Mouse (Mus musculus) embryonic facial prominence, embryonic 11.5 days (tissue): ENCODE data around the gene Cnnm1. TPM values are rescaled to one million over a fixed set of nuclear protein-coding genes. Genes with fewer than 3 reads are reported as not detected.

Experiments used
- ATAC-seq: fragments of 200-750 bp; cut with Nextera tagmentation; replicated peaks from 2 replicates; pipeline ENCODE4 v1.8.0; 2017; ENCODE audit warnings: low read depth; ENCODE audit not compliant: insufficient number of reproducible peaks, low FRiP score, low TSS enrichment
- DNase-seq: peaks from one replicate; pipeline ENCODE4 v3.0.0-alpha.2; 2015; ENCODE audit warnings: low spot score
- H3K27ac ChIP-seq: fragments of 300-500 bp; sonication (generic); replicated peaks from 2 replicates; pipeline ENCODE4 v1.5.1; 2014; ENCODE audit warnings: mild to moderate bottlenecking, low read depth, low read length, control low read depth
- H3K27me3 ChIP-seq: fragments of 300-500 bp; sonication (generic); 2 replicates; pipeline ENCODE4 v1.6.1; 2014; ENCODE audit warnings: mild to moderate bottlenecking, low read length, moderate library complexity, mixed read lengths; ENCODE audit not compliant: control insufficient read depth, insufficient read depth
- H3K36me3 ChIP-seq: fragments of 300-500 bp; sonication (generic); replicated peaks from 2 replicates; pipeline ENCODE4 v1.6.1; 2014; ENCODE audit warnings: low read depth, mild to moderate bottlenecking, low read length, moderate library complexity, mixed read lengths; ENCODE audit not compliant: control insufficient read depth, insufficient read depth
- H3K4me1 ChIP-seq: fragments of 300-500 bp; sonication (generic); 2 replicates; pipeline ENCODE4 v1.6.1; 2014; ENCODE audit warnings: low read length, mixed read lengths; ENCODE audit not compliant: control insufficient read depth, insufficient read depth
- H3K4me2 ChIP-seq: fragments of 300-500 bp; sonication (generic); 2 replicates; pipeline ENCODE4 v1.6.1; 2014; ENCODE audit warnings: low read depth, mild to moderate bottlenecking, control low read depth, low read length, moderate library complexity
- H3K4me3 ChIP-seq: fragments of 300-500 bp; sonication (generic); 2 replicates; pipeline ENCODE4 v1.5.1; 2014; ENCODE audit warnings: low read depth, low read length, control low read depth
- H3K9ac ChIP-seq: fragments of 300-500 bp; sonication (generic); replicated peaks from 2 replicates; pipeline ENCODE4 v1.6.1; 2014; ENCODE audit warnings: mild to moderate bottlenecking, control low read depth, low read length
- H3K9me3 ChIP-seq: fragments of 300-500 bp; sonication (generic); replicated peaks from 2 replicates; pipeline ENCODE4 v1.6.1; 2016; ENCODE audit warnings: mild to moderate bottlenecking, low read length, inconsistent platforms, mixed read lengths; ENCODE audit not compliant: control insufficient read depth
- WGBS: fragments of 180-500 bp; shearing (Covaris S2); extraction: QIAGEN DNeasy Blood & Tissue Kit; methylation state at CpG from one replicate; pipeline ENCODE4 v1.1.7; 2014; 5-methylcytosine and 5-hydroxymethylcytosine counted together
- polyA plus RNA-seq: library from polyadenylated mRNA; unstranded; fragments of >200 nt; fragmentation: Nextera tagmentation; extraction: Ambion mirVana; gene quantifications from 2 replicates; pipeline ENCODE4 v1.2.1, GENCODE M21; 2014

Gene Cnnm1
- polyA plus RNA-seq, 1 experiment from 2014 or later = 0.48 TPM

GRCm38 (mm10) chr19:43516397-43517035 lies 76.3 kb downstream of the Cnnm1 start:
- H3K27me3 ChIP-seq = no peaks in the 10 kb centered on the region
- DNase-seq = no peak
- H3K4me1 ChIP-seq = no peaks in the 10 kb centered on the region
- no peak overlapping the region for H3K4me2 ChIP-seq
- no peak overlapping the region for H3K27ac ChIP-seq
- no peak for ATAC-seq
- no peak overlapping the region for H3K4me3 ChIP-seq
- WGBS = 87% methylated on average over 14 of the region's 14 CpGs
- 0 out of 2 replicates have a peak, but pooled peaks cover 3% of the 10 kb centered on the region for H3K36me3 ChIP-seq
- H3K9me3 ChIP-seq = no peaks in the 10 kb centered on the region
- no peak overlapping the region for H3K9ac ChIP-seq

GRCm38 (mm10) chr19:43517320-43517719 lies 77.1 kb downstream of the Cnnm1 start:
- H3K9me3 ChIP-seq = no peaks in the 10 kb centered on the region
- H3K9ac ChIP-seq = no peak overlapping the region
- H3K4me2 ChIP-seq = no peak overlapping the region
- no peak overlapping the region for H3K27ac ChIP-seq
- H3K27me3 ChIP-seq = no peaks in the 10 kb centered on the region
- no peak for ATAC-seq
- no peaks in the 10 kb centered on the region for H3K4me1 ChIP-seq
- no peak overlapping the region for H3K4me3 ChIP-seq
- 0 out of 2 replicates have a peak, but pooled peaks cover 3% of the 10 kb centered on the region for H3K36me3 ChIP-seq
- DNase-seq = no peak
- 92% methylated on average over 6 of the region's 6 CpGs for WGBS

GRCm38 (mm10) chr19:43517808-43518207 lies 77.6 kb downstream of the Cnnm1 start:
- Histone ChIP-seq H3K4me1 (no peaks in the 10 kb centered on the region), H3K9me3 (no peaks in the 10 kb centered on the region), H3K27ac (no peak overlapping the region), H3K27me3 (no peaks in the 10 kb centered on the region), H3K9ac (no peak overlapping the region), H3K4me3 (no peak overlapping the region), H3K36me3 (0 out of 2 replicates have a peak, but pooled peaks cover 3% of the 10 kb centered on the region), H3K4me2 (no peak overlapping the region)
- no peak for DNase-seq
- WGBS = 88% methylated on average over 7 of the region's 7 CpGs
- no peak for ATAC-seq

GRCm38 (mm10) chr19:43518261-43518660 lies 78.0 kb downstream of the Cnnm1 start:
- no peaks in the 10 kb centered on the region for H3K4me1 ChIP-seq
- DNase-seq (no peak), ATAC-seq (no peak)
- 83% methylated on average over 7 of the region's 7 CpGs for WGBS
- no peak overlapping the region for H3K4me2 ChIP-seq
- no peak overlapping the region for H3K9ac ChIP-seq
- H3K27ac ChIP-seq = no peak overlapping the region
- H3K36me3 ChIP-seq = 0 out of 2 replicates have a peak, but pooled peaks cover 3% of the 10 kb centered on the region
- no peak overlapping the region for H3K4me3 ChIP-seq
- no peaks in the 10 kb centered on the region for H3K27me3 ChIP-seq
- no peaks in the 10 kb centered on the region for H3K9me3 ChIP-seq

GRCm38 (mm10) chr19:43519226-43519625 lies 79.0 kb downstream of the Cnnm1 start:
- DNase-seq = no peak
- no peak for ATAC-seq
- H3K9ac ChIP-seq = no peak overlapping the region
- H3K4me3 ChIP-seq = no peak overlapping the region
- H3K4me1 ChIP-seq = no peaks in the 10 kb centered on the region
- H3K4me2 ChIP-seq = no peak overlapping the region
- 0 out of 2 replicates have a peak, but pooled peaks cover 3% of the 10 kb centered on the region for H3K36me3 ChIP-seq
- no peaks in the 10 kb centered on the region for H3K27me3 ChIP-seq
- no peak overlapping the region for H3K27ac ChIP-seq
- no peaks in the 10 kb centered on the region for H3K9me3 ChIP-seq
- 90% methylated on average over 10 of the region's 10 CpGs for WGBS

- WGBS = 72% methylated on average over 9 of the region's 10 CpGs
- Histone ChIP-seq H3K27ac (no peak overlapping the region), H3K4me1 (peaks cover 2% of the 10 kb centered on the region; the same call in 1 of the 2 replicates), H3K9ac (no peak overlapping the region), H3K27me3 (no peaks in the 10 kb centered on the region), H3K4me3 (no peak overlapping the region), H3K4me2 (no peak overlapping the region), H3K36me3 (no peaks in the 10 kb centered on the region), H3K9me3 (no peaks in the 10 kb centered on the region)
- ATAC-seq (no peak), DNase-seq (no peak)
Measured at GRCm38 (mm10) chr19:43520402-43520801, 80.2 kb downstream of the Cnnm1 start.

GRCm38 (mm10) chr19:43521362-43521761 lies 81.1 kb downstream of the Cnnm1 start:
- H3K9me3 ChIP-seq = no peaks in the 10 kb centered on the region
- H3K27me3 ChIP-seq = no peaks in the 10 kb centered on the region
- H3K9ac ChIP-seq = no peak overlapping the region
- ATAC-seq (no peak), DNase-seq (no peak)
- H3K4me2 ChIP-seq = no peak overlapping the region
- no peaks in the 10 kb centered on the region for H3K36me3 ChIP-seq
- H3K4me3 ChIP-seq = no peak overlapping the region
- 45% methylated on average over 8 of the region's 8 CpGs for WGBS
- no peak overlapping the region for H3K27ac ChIP-seq
- H3K4me1 ChIP-seq = peaks cover 2% of the 10 kb centered on the region; the same call in 1 of the 2 replicates

GRCm38 (mm10) chr19:43521996-43522395 lies 81.8 kb downstream of the Cnnm1 start:
- H3K4me2 ChIP-seq = no peak overlapping the region
- H3K36me3 ChIP-seq = no peaks in the 10 kb centered on the region
- H3K27ac ChIP-seq = no peak overlapping the region
- DNase-seq (no peak), ATAC-seq (no peak)
- no peak overlapping the region for H3K9ac ChIP-seq
- no peak overlapping the region for H3K4me3 ChIP-seq
- no peaks in the 10 kb centered on the region for H3K9me3 ChIP-seq
- H3K4me1 ChIP-seq = peaks cover 2% of the 10 kb centered on the region; the same call in 1 of the 2 replicates
- 87% methylated on average over 9 of the region's 9 CpGs for WGBS
- no peaks in the 10 kb centered on the region for H3K27me3 ChIP-seq
